13 mouse cellular contexts compared by ENCODE assay signal in genomic region chr10:25386868-25387267, GRCm38 (mm10). TPM values are rescaled to one million over a fixed set of nuclear protein-coding genes. Genes with fewer than 3 reads are reported as not detected.
DNase-seq lines count a peak whose midpoint lies in the region; ATAC-seq and TF ChIP-seq lines count a peak whose summit lies in the region.
"Had no signal": no experiment of that assay in that cellular context is flagged by ENCODE, and none has a peak within 500 bp of the region (broad histone marks: within the 10 kb centered on the region; RNA-seq: fewer than 3 reads in every experiment).

No protein-coding gene starts in this region.

- H3K36me3 ChIP-seq in limb, embryonic 15.5 days: no peaks in the 10 kb centered on the region
- H3K36me3 ChIP-seq: hindbrain, embryonic 10.5 days had no signal

- WGBS in limb, embryonic 15.5 days: 66% methylated on average over 4 of the region's 4 CpGs

- TF ChIP-seq CTCF in gastrocnemius, adult 2 months (IDR thresholded peaks at IDR 0.05): no peak

- H3K4me2 ChIP-seq in limb, embryonic 15.5 days: no peak overlapping the region

- H3K27me3 ChIP-seq in limb, embryonic 15.5 days: no peaks in the 10 kb centered on the region
- H3K27me3 ChIP-seq: megakaryocyte, embryonic 14.5 days had no signal

- intact Hi-C loops in gastrocnemius, adult 2 months (cut with DNase I): no loop called here
- intact Hi-C loops in gastrocnemius, postnatal 14 days (cut with DNase I; ENCODE audit: low total_unique reads): no loop called here

- H3K4me1 ChIP-seq in brown adipose tissue, adult 24 weeks (ENCODE audit: control insufficient read depth, insufficient read depth, insufficient read length, low read length): peaks cover 17% of the 10 kb centered on the region
- peaks cover 36% of the 10 kb centered on the region for H3K4me1 ChIP-seq in limb, embryonic 15.5 days

- no peaks in the 10 kb centered on the region for H3K9me3 ChIP-seq in limb, embryonic 15.5 days
- H3K9me3 ChIP-seq: hindbrain, embryonic 10.5 days; megakaryocyte, embryonic 14.5 days had no signal

- H3K9ac ChIP-seq in limb, embryonic 15.5 days: no peak overlapping the region

- ATAC-seq in limb, embryonic 15.5 days (ENCODE audit: insufficient number of reproducible peaks, low FRiP score, low TSS enrichment, low read depth): no peak

- peak overlapping the region; percentile 16; the same call in 1 of the 2 replicates for H3K27ac ChIP-seq in gastrocnemius, adult 2 months
- H3K27ac ChIP-seq in brown adipose tissue, adult 24 weeks (replicated peaks; ENCODE audit: low read depth, low read length): peak overlapping the region; percentile 63
- H3K27ac ChIP-seq in limb, embryonic 15.5 days: peak overlapping the region; percentile 75
- H3K27ac ChIP-seq: hindbrain, embryonic 10.5 days had no signal

- DNase-seq in gastrocnemius, adult 2 months: no peak
- DNase-seq in gastrocnemius, adult 8-10 months (ENCODE audit: low spot score in 2 of 2): no peak
- peak; percentile 26 for DNase-seq in kidney, adult 9 months
- DNase-seq in ovary, adult 18-20 months (ENCODE audit: low spot score): no peak
- no peak for DNase-seq in retina, postnatal 1 day
- no peak for DNase-seq in gastrocnemius, postnatal 14 days
- DNase-seq: cerebellum, postnatal 14 days; liver; right cerebral cortex, postnatal 14 days had no signal

- no peak overlapping the region for H3K4me3 ChIP-seq in gastrocnemius, adult 2 months
- no peak overlapping the region for H3K4me3 ChIP-seq in brown adipose tissue, adult 24 weeks (ENCODE audit: insufficient read depth, low read depth, low read length)
- H3K4me3 ChIP-seq in limb, embryonic 15.5 days: no peak overlapping the region
- H3K4me3 ChIP-seq: hindbrain, embryonic 10.5 days; megakaryocyte, embryonic 14.5 days had no signal

RNA-seq across cellular contexts. Expression of gene Epb41l2, which starts 27.3 kb away (rescaled TPM):
- total RNA-seq in gastrocnemius, adult 2 months (2021): 10 to 100 TPM; 25.3 to 31.4 TPM
- 10 to 100 TPM; 15.7 to 26.6 (median 22.7) TPM for total RNA-seq in gastrocnemius, adult 8-10 months (2022)
- polyA plus RNA-seq in brown adipose tissue, adult 24 weeks (2012; ENCODE audit: insufficient read depth, insufficient read length, missing spikeins): 148 and 170 TPM in 2 replicates
- polyA plus RNA-seq in limb, embryonic 15.5 days (2015; fragmentation: Nextera tagmentation; extraction: Ambion mirVana): 79.5 and 79.7 TPM in 2 replicates
- total RNA-seq in gastrocnemius, postnatal 14 days (2021): 10 to 100 TPM; 61.5 to 66.5 TPM

Comparison
In these comparisons a context has a peak if more than half of its experiments do, and no peak if none do; other contexts are left out.
1. H3K27ac ChIP-seq: peak in every context shown above with its lines; median percentile 75 in limb, embryonic 15.5 days; 63 in brown adipose tissue, adult 24 weeks; 16 in gastrocnemius, adult 2 months.